Mouse (Mus musculus) embryonic facial prominence, embryonic 15.5 days (tissue): ENCODE results near the gene Hipk4. TPM values are rescaled to one million over a fixed set of nuclear protein-coding genes. Genes with fewer than 3 reads are reported as not detected.

ENCODE experiments used
- ATAC-seq: fragments of 200-750 bp; cut with Nextera tagmentation; 2 replicates; pipeline ENCODE4 v1.8.0; 2017; ENCODE audit warnings: low read depth, moderate TSS enrichment; ENCODE audit not compliant: insufficient number of reproducible peaks, low FRiP score, low TSS enrichment
- H3K27ac ChIP-seq: fragments of 300-500 bp; sonication (generic); replicated peaks from 2 replicates; pipeline ENCODE4 v1.5.1; 2015; ENCODE audit warnings: mild to moderate bottlenecking, inconsistent platforms
- H3K27me3 ChIP-seq: fragments of 300-500 bp; sonication (generic); 2 replicates; pipeline ENCODE4 v1.6.1; 2015; ENCODE audit warnings: inconsistent platforms
- H3K36me3 ChIP-seq: fragments of 300-500 bp; sonication (generic); 2 replicates; pipeline ENCODE4 v1.6.1; 2015; ENCODE audit warnings: mild to moderate bottlenecking, inconsistent platforms
- H3K4me1 ChIP-seq: fragments of 300-500 bp; sonication (generic); 2 replicates; pipeline ENCODE4 v1.6.1; 2015; ENCODE audit warnings: inconsistent platforms
- H3K4me2 ChIP-seq: fragments of 300-500 bp; sonication (generic); replicated peaks from 2 replicates; pipeline ENCODE4 v1.6.1; 2015; ENCODE audit warnings: mild to moderate bottlenecking, inconsistent platforms
- H3K4me3 ChIP-seq: fragments of 300-500 bp; sonication (generic); replicated peaks from 2 replicates; pipeline ENCODE4 v1.5.1; 2015; ENCODE audit warnings: mild to moderate bottlenecking, inconsistent platforms
- H3K9ac ChIP-seq: fragments of 300-500 bp; sonication (generic); 2 replicates; pipeline ENCODE4 v1.6.1; 2015; ENCODE audit warnings: inconsistent platforms
- H3K9me3 ChIP-seq: fragments of 300-500 bp; sonication (generic); replicated peaks from 2 replicates; pipeline ENCODE4 v1.6.1; 2016; ENCODE audit warnings: inconsistent platforms
- WGBS: fragments of 180-500 bp; shearing (Covaris S2); methylation state at CpG from one replicate; pipeline ENCODE4 v1.1.7; 2015; 5-methylcytosine and 5-hydroxymethylcytosine counted together
- polyA plus RNA-seq: library from polyadenylated mRNA; unstranded; fragments of >200 nt; fragmentation: Nextera tagmentation; extraction: Ambion mirVana; gene quantifications from 2 replicates; pipeline ENCODE4 v1.2.1, GENCODE M21; 2015

The Hipk4 gene
- polyA plus RNA-seq, 1 experiment from 2014 or later, result 0.77 TPM

- no peak for ATAC-seq
- H3K27me3 ChIP-seq, result no peaks in the 10 kb centered on the region
- H3K4me2 ChIP-seq, result peak overlapping the region; percentile 78
- peak overlapping the region; percentile 80 for H3K4me3 ChIP-seq
- peaks cover 10% of the 10 kb centered on the region; the same call in 1 of the 2 replicates for H3K36me3 ChIP-seq
- H3K9ac ChIP-seq, result peak overlapping the region; percentile 35; the same call in 1 of the 2 replicates
- H3K9me3 ChIP-seq, result no peaks in the 10 kb centered on the region
- H3K4me1 ChIP-seq, result peaks cover 49% of the 10 kb centered on the region
- 3% methylated on average over 13 of the region's 13 CpGs for WGBS
- peak overlapping the region; percentile 98 for H3K27ac ChIP-seq
Observed at GRCm38 (mm10) chr7:27486102-27486769, 36.8 kb upstream of the Hipk4 start.

- peak; percentile 95 for ATAC-seq
- H3K4me1 ChIP-seq, result peaks cover 48% of the 10 kb centered on the region
- WGBS, result under 1% methylated on average over 80 of the region's 80 CpGs
- H3K4me3 ChIP-seq, result peak within 1 kb of the TSS; percentile 80
- no peaks in the 10 kb centered on the region for H3K27me3 ChIP-seq
- H3K36me3 ChIP-seq, result peaks cover 10% of the 10 kb centered on the region; the same call in 1 of the 2 replicates
- peak within 1 kb of the TSS; percentile 85 for H3K9ac ChIP-seq
- H3K9me3 ChIP-seq, result no peaks in the 10 kb centered on the region
- H3K4me2 ChIP-seq, result peak within 1 kb of the TSS; percentile 78
- peak within 1 kb of the TSS; percentile 98 for H3K27ac ChIP-seq
Observed at GRCm38 (mm10) chr7:27486770-27487697, 36.0 kb upstream of the Hipk4 start, which contains the start of gene Sertad1. Sertad1 (plus strand) TSS chr7:27486910.

GRCm38 (mm10) chr7:27487740-27488268 lies 35.3 kb upstream of the Hipk4 start:
- Histone ChIP-seq H3K4me1 (peaks cover 42% of the 10 kb centered on the region), H3K4me2 (peak overlapping the region; percentile 78), H3K4me3 (peak overlapping the region; percentile 80), H3K9me3 (no peaks in the 10 kb centered on the region), H3K9ac (peak overlapping the region; percentile 85), H3K27ac (peak overlapping the region; percentile 98), H3K36me3 (peaks cover 10% of the 10 kb centered on the region; the same call in 1 of the 2 replicates), H3K27me3 (no peaks in the 10 kb centered on the region)
- 0% methylated on average over 13 of the region's 13 CpGs for WGBS
- no peak for ATAC-seq

- ATAC-seq, result no peak
- no peak overlapping the region for H3K4me2 ChIP-seq
- WGBS, result 91% methylated on average over 25 of the region's 25 CpGs
Observed at GRCm38 (mm10) chr7:27489270-27489869, 33.7 kb upstream of the Hipk4 start.

GRCm38 (mm10) chr7:27490227-27490542 lies 32.9 kb upstream of the Hipk4 start:
- no peak for ATAC-seq
- Histone ChIP-seq H3K36me3 (peaks cover 10% of the 10 kb centered on the region; the same call in 1 of the 2 replicates), H3K4me2 (peak overlapping the region; percentile 50), H3K27me3 (no peaks in the 10 kb centered on the region), H3K27ac (peak overlapping the region; percentile 92), H3K4me1 (peaks cover 42% of the 10 kb centered on the region), H3K9ac (peak overlapping the region; percentile 13; the same call in 1 of the 2 replicates), H3K9me3 (no peaks in the 10 kb centered on the region), H3K4me3 (peak overlapping the region; percentile 36)
- 13% methylated on average over 4 of the region's 4 CpGs for WGBS

More at GRCm38 (mm10) chr7:27489270-27489869, 33.7 kb upstream of the Hipk4 start:
- peaks cover 10% of the 10 kb centered on the region; the same call in 1 of the 2 replicates for H3K36me3 ChIP-seq
- no peaks in the 10 kb centered on the region for H3K27me3 ChIP-seq
- H3K27ac ChIP-seq, result peak overlapping the region; percentile 92
- H3K4me3 ChIP-seq, result no peak overlapping the region
- H3K9me3 ChIP-seq, result no peaks in the 10 kb centered on the region
- peaks cover 42% of the 10 kb centered on the region for H3K4me1 ChIP-seq
- 0 out of 2 replicates have a peak overlapping the region, but pooled peaks have one; percentile 9 for H3K9ac ChIP-seq

- whole genome bisulfite sequencing, result 3% methylated on average over 32 of the region's 33 CpGs
- Histone ChIP-seq H3K9me3 (no peaks in the 10 kb centered on the region), H3K4me3 (peak overlapping the region; percentile 36), H3K27ac (peak overlapping the region; percentile 92), H3K4me1 (peaks cover 39% of the 10 kb centered on the region), H3K27me3 (no peaks in the 10 kb centered on the region), H3K4me2 (peak overlapping the region; percentile 50), H3K36me3 (peaks cover 10% of the 10 kb centered on the region; the same call in 1 of the 2 replicates), H3K9ac (0 out of 2 replicates have a peak overlapping the region, but pooled peaks have one; percentile 13)
- ATAC-seq, result peak; percentile 66
Observed at GRCm38 (mm10) chr7:27490543-27491329, 32.3 kb upstream of the Hipk4 start.

GRCm38 (mm10) chr7:27491856-27492255 lies 31.2 kb upstream of the Hipk4 start:
- WGBS, result 64% methylated on average over 7 of the region's 7 CpGs
- Histone ChIP-seq H3K27me3 (no peaks in the 10 kb centered on the region), H3K9ac (no peak overlapping the region), H3K9me3 (no peaks in the 10 kb centered on the region), H3K36me3 (peaks cover 10% of the 10 kb centered on the region; the same call in 1 of the 2 replicates), H3K4me1 (peaks cover 38% of the 10 kb centered on the region), H3K4me3 (no peak overlapping the region), H3K4me2 (no peak overlapping the region), H3K27ac (peak overlapping the region; percentile 40; the same call in 1 of the 2 replicates)
- no peak for ATAC-seq

- 63% methylated on average over 3 of the region's 3 CpGs for WGBS
- Histone ChIP-seq H3K4me1 (peaks cover 40% of the 10 kb centered on the region), H3K27ac (no peak overlapping the region), H3K4me2 (no peak overlapping the region), H3K9ac (no peak overlapping the region), H3K4me3 (no peak overlapping the region), H3K27me3 (no peaks in the 10 kb centered on the region), H3K36me3 (peaks cover 10% of the 10 kb centered on the region; the same call in 1 of the 2 replicates), H3K9me3 (no peaks in the 10 kb centered on the region)
- no peak for ATAC-seq
Observed at GRCm38 (mm10) chr7:27493022-27493421, 30.0 kb upstream of the Hipk4 start.

- 84% methylated on average over 5 of the region's 5 CpGs for WGBS
Observed at GRCm38 (mm10) chr7:27493450-27493849, 29.6 kb upstream of the Hipk4 start.

More at GRCm38 (mm10) chr7:27493450-27493849, 29.6 kb upstream of the Hipk4 start:
- Histone ChIP-seq H3K9ac (no peak overlapping the region), H3K4me3 (no peak overlapping the region), H3K27me3 (no peaks in the 10 kb centered on the region), H3K36me3 (peaks cover 10% of the 10 kb centered on the region; the same call in 1 of the 2 replicates), H3K27ac (no peak overlapping the region), H3K4me2 (no peak overlapping the region), H3K9me3 (no peaks in the 10 kb centered on the region), H3K4me1 (peaks cover 35% of the 10 kb centered on the region)
- ATAC-seq, result no peak
